Mouse (Mus musculus): ENCODE results near the gene Rps6ka5.

DNA sequence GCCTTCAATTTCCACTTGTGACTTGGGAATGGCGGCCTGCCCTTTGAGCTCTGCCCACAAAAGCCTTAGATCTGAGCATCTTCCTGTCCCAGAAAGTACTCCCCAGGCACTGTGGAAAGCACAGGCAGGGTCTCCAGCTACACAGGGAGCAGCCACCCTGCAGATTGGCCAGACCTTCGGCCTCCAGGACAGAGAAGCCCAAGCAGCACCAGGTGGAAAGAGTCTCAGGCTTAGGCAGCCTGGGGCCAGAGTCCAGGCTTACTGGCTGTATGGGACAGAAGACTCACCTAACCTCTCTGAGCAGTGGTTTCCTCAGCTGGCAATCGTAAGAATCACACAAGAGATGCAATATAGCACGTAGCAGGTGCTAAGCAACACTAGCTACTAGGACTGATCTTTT, 223.1 kb downstream of the Rps6ka5 start:
- TF ChIP-seq BHLHE40 (IDR thresholded peaks at IDR 0.05; ENCODE audit: borderline replicate concordance, low read depth, low read length) (no peak), GABPA (IDR thresholded peaks at IDR 0.05; ENCODE audit: low read depth, low read length) (no peak), CTCF (IDR thresholded peaks at IDR 0.05 in 2 of 3, conservative IDR thresholded peaks at IDR 0.05 in 1 of 3; ENCODE audit: control insufficient read depth in 1 of 3, insufficient read depth in 1 of 3, low read depth in 2 of 3, low read length in 3 of 3, poor library complexity in 1 of 3, severe bottlenecking in 1 of 3) (no peak), TAL1 (IDR thresholded peaks at IDR 0.05; ENCODE audit: low read length) (no peak), RCOR1 (IDR thresholded peaks at IDR 0.05; ENCODE audit: low read depth, low read length) (no peak), POLR2A (IDR thresholded peaks at IDR 0.05; ENCODE audit: control insufficient read depth in 1 of 2, insufficient read depth in 1 of 2, low read depth in 1 of 2, low read length in 2 of 2, poor library complexity in 1 of 2) (no peak), MEF2A (IDR thresholded peaks at IDR 0.05; ENCODE audit: extremely low read depth, insufficient replicate concordance, low read depth, low read length, poor library complexity, severe bottlenecking) (no peak), MAFK (IDR thresholded peaks at IDR 0.05; ENCODE audit: borderline replicate concordance, low read depth, low read length) (no peak), ELF1 (IDR thresholded peaks at IDR 0.05; ENCODE audit: low read depth, low read length) (no peak), EP300 (IDR thresholded peaks at IDR 0.05; ENCODE audit: low read depth in 1 of 2, low read length in 2 of 2) (no peak)

All from MEL (cell line).